Mouse (Mus musculus) heart, postnatal 25 days (tissue): Measurements from ENCODE around the gene Cic. TPM values are rescaled to one million over a fixed set of nuclear protein-coding genes. Genes with fewer than 3 reads are reported as not detected.
"Not testable (repeated sequence)": the region's sequence is repeated elsewhere in the genome, so short reads cannot be mapped to it uniquely, and the experiment has no call there.

Experiments
- DNase-seq: peaks from one replicate; pipeline ENCODE4 v3.0.0; 2022; ENCODE audit warnings: low spot score
- intact Hi-C: fragments of 180-260 bp; cut with DNase I; formaldehyde crosslinking; loops from one replicate; pipeline ENCODE4 v1.15.1; 2025
- microRNA-seq: library from miRNA; unstranded; fragments of <30 nt; microRNA quantifications from one replicate; pipeline ENCODE4 v1.2.0, GENCODE M21; 2022
- total RNA-seq, 2 experiments: library from RNA; stranded (reverse); gene quantifications; 2 replicates each; pipeline ENCODE4 v1.2.3; 2021

Gene Cic
- total RNA-seq, 2 experiments from 2014 or later = 61.9 to 65.9 TPM

DNA sequence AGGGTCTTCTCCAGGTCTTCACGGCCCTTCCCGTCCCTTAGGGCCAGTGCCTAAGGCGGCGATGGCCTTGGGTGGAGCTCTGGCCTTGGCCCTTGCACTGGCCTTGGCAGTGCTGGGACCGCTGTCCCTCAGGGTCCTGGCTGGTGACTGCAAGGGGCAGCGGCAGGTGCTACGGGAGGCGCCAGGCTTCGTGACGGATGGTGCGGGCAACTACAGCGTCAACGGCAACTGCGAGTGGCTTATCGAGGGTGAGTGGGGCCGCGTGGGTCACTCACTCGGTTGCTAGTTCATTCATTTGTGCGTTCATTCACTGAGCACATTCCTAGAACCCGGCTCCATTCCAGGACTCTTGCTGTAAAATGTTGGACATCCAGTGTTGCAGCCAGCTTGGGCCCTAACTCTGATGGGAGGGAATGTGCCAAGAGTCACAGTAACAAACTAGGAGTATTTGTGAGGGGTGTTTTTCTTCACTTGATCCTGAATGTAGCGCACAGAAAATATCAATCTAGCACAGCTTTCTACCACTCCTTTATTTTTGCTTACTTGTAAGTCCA is 50.0 kb downstream of the Cic start:
- no peak for DNase-seq
- intact Hi-C loops = loop anchor here (2.0 to 5.0 kb wide), 5 partner anchors 35 to 185 kb away; no protein-coding TSS in a partner anchor

DNA sequence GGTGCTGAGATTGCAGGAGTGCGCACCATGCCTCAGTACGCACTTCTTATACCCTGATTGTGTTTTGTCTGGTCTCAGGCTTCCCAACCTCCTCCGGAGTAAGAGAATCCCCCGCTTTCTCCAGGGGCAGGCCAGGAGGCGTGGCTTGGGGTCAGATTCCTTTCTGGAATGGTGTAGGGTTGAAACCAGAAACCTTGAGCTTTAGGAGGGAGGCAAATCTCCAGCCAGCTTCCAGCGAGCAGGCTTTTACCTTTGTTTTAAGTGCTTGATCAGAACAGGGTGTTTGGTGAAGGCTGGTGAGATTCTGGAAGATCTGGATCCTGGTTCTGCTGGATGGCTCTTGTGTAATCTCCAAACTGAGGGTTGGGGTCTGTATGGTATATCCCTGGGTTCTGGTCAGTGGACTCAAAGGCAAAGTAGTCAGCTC is 54.6 kb downstream of the Cic start:
- intact Hi-C loops = no loop called here
- DNase-seq = no peak

DNA sequence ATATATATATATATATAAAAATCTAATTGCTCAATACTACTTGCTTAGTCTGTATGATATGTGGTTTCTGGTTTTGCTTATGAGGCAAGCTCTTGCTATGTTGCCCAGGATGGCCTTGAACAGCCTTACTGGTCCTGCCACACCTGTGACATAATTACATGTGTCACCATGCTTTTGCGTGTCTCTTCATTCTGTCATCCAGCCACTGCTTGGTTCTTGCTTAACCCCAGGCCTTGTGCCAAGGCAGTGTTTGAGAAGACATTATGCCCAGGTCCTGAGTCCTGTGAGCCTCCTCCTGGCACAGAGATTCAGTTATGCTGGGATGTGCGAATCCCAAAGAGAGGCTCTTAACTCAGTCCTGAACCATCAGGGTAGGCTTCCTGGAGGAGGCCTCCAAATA is 55.7 kb downstream of the Cic start:
- intact Hi-C loops = no loop called here
- no peak for DNase-seq

- intact Hi-C loops, DNase-seq: not testable (repeated sequence)
Observed at GRCm38 (mm10) chr7:25325431-25325830, 57.9 kb downstream of the Cic start.

- DNase-seq = no peak
- intact Hi-C loops = no loop called here
Observed at GRCm38 (mm10) chr7:25326233-25326632, 58.7 kb downstream of the Cic start.

GRCm38 (mm10) chr7:25333596-25334307 is 66.2 kb downstream of the Cic start:
- peak; percentile 37 for DNase-seq
- intact Hi-C loops = loop anchor here (2.0 to 5.0 kb wide), 3 partner anchors 36 to 201 kb away; partner anchors contain the start of gene Pafah1b3

- intact Hi-C loops = loop anchor here (2.0 to 5.0 kb wide), 3 partner anchors 37 to 202 kb away; partner anchors contain the start of gene Pafah1b3
- no peak for DNase-seq
Observed at GRCm38 (mm10) chr7:25334472-25334871, 67.0 kb downstream of the Cic start.

- no peak for DNase-seq
- intact Hi-C loops = no loop called here
Observed at GRCm38 (mm10) chr7:25339329-25339728, 71.8 kb downstream of the Cic start.

DNA sequence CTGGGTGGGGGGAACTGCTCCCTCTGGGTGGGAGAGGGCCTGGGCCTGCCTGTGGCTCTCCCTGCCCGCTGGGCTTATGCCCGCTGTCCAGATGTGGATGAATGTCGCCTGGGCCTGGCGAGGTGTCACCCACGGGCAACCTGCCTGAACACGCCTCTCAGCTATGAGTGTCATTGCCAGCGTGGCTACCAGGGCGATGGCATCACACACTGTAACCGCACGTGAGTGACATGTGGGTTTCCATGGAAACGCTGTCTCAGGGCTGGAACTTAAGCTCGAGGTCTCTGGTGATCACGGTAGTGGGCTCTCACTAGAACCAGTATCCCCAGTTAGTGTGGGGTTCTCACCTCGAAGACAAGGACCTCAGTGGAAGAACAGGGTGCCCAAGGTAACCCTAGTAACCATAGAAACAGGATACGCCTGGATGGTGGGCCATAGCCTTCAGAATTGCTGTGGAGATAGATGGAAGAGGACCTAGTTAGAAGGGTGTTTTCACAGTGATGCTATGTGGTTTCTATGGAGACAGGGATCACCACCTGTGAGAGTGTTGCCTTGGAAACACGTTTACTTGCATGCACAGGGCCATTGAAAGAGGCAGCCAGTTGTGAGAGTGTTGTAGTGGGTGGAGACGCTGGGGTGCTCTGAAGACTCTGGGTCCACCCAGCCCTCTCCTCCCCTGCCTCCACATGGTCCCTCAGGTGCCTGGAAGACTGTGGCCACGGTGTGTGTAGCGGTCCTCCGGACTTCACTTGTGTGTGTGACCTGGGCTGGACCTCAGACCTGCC is 73.7 kb downstream of the Cic start:
- intact Hi-C loops = no loop called here
- no peak for DNase-seq

Small RNA genes lying within 50 kb of the gene (microRNA-seq; reads per million reads assigned to microRNA genes)
- not detected for gene Mir7048

Other genes with a start within 250 kb of the Cic start
- 1 to 10 TPM; 4.5 to 4.8 TPM for gene Grik5, start 195.4 kb upstream of the Cic start, total RNA-seq
- gene Zfp574, start 195.1 kb upstream of the Cic start, total RNA-seq = 1 to 10 TPM; 9.8 to 9.9 TPM
- under 1 TPM; 0.60 to 0.61 TPM for gene Pou2f2, start 88.0 kb upstream of the Cic start, total RNA-seq
- gene Dedd2, start 47.1 kb upstream of the Cic start, total RNA-seq = 10 to 100 TPM; 13.6 to 20.2 TPM
- 1 to 10 TPM; 8.0 to 9.1 TPM for gene Zfp526, start 46.3 kb upstream of the Cic start, total RNA-seq
- gene Gsk3a, start 29.9 kb upstream of the Cic start, total RNA-seq = 10 to 100 TPM; 62.6 to 64.6 TPM
- 10 to 100 TPM; 19.2 to 29.6 TPM for gene Erf, start 16.9 kb upstream of the Cic start, total RNA-seq
- gene Pafah1b3, start 30.3 kb downstream of the Cic start, total RNA-seq = 1 to 10 TPM; 2.7 to 4.3 TPM
- not detected for gene Prr19, start 33.7 kb downstream of the Cic start, total RNA-seq
- gene Tmem145, start 38.4 kb downstream of the Cic start, total RNA-seq = not detected
- 10 to 100 TPM; 25.1 to 26.6 TPM for gene Megf8, start 49.5 kb downstream of the Cic start, total RNA-seq
- not detected for gene Cnfn, start 102.0 kb downstream of the Cic start, total RNA-seq
- 10 to 100 TPM; 40.5 to 41.5 TPM for gene Lipe, start 131.0 kb downstream of the Cic start, total RNA-seq
- not detected for gene Cxcl17, start 145.2 kb downstream of the Cic start, total RNA-seq
- 10 to 100 TPM; 12.4 to 14.7 TPM for gene Ceacam1, start 209.9 kb downstream of the Cic start, total RNA-seq